Mouse (Mus musculus) liver, postnatal 0 days (tissue): ENCODE results near the gene Dcakd.

ENCODE experiments used
- CTCF ChIP-seq: sonication (generic); IDR thresholded peaks from 2 replicates; pipeline ENCODE4 v1.5.1; 2016; ENCODE audit warnings: antibody characterized with exemption, low read depth
- EP300 ChIP-seq: IDR thresholded peaks from 2 replicates; pipeline ENCODE4 v1.6.1; 2016; ENCODE audit warnings: antibody characterized with exemption, low read depth, mild to moderate bottlenecking

- no peak for TF ChIP-seq CTCF
- no peak for TF ChIP-seq EP300
These were observed 23.3 kb downstream of the Dcakd start for GRCm38 (mm10) chr11:103004852-103005251.
